Mouse (Mus musculus): ENCODE results near the gene Ppard. TPM values are rescaled to one million over a fixed set of nuclear protein-coding genes. Genes with fewer than 3 reads are reported as not detected.

Gene Ppard
- total RNA-seq, 2 experiments from 2014 or later: 17.4 to 19.0 TPM

DNA sequence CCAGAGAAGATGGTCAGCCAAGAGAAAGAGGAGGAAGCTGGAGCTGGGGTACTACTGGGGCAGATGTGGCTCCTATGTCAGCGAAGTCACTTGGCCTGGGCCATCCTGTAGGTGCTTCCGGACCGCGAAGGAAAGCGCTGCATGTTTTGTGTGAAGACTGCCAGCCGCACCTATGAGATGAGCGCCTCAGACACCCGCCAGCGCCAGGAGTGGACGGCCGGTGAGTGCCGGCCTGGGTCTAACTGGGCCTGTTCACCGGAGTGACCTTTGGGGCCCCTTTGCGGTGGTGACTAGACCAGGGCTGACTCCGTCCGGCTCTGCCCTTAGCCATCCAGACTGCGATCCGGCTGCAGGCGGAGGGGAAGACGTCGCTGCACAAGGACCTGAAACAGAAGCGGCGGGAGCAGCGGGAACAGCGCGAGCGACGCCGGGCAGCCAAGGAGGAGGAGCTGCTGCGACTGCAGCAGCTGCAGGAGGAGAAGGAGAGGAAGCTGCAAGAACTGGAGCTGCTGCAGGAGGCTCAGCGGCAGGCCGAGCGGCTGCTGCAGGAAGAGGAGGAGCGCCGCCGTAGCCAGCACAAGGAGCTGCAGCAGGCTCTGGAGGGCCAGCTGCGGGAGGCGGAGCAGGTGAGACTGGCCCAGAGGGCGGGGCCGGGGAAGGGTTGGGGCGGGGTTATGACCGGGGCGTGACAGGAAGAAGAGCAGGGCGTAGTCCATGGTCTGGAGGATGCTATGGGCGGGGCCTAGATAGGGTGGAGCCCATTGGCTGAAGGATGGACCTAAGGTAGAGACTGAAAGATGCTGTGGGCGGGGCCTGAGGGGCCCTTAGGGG, 8.7 kb upstream of the Ppard start:
- intact Hi-C loops (cut with DNase I): no loop called here
- DNase-seq: peak; percentile 95

- DNase-seq: no peak
- intact Hi-C loops (cut with DNase I): loop anchor here (5.0 kb wide), 1 partner anchor 83 kb away; no protein-coding TSS in a partner anchor
Measured at GRCm38 (mm10) chr17:28224615-28225014, 7.9 kb upstream of the Ppard start.

- DNase-seq: peak; percentile 94
- intact Hi-C loops (cut with DNase I): loop anchor here (5.0 kb wide), 1 partner anchor 81 kb away; no protein-coding TSS in a partner anchor
Measured at GRCm38 (mm10) chr17:28226014-28226413, 6.5 kb upstream of the Ppard start.

DNA sequence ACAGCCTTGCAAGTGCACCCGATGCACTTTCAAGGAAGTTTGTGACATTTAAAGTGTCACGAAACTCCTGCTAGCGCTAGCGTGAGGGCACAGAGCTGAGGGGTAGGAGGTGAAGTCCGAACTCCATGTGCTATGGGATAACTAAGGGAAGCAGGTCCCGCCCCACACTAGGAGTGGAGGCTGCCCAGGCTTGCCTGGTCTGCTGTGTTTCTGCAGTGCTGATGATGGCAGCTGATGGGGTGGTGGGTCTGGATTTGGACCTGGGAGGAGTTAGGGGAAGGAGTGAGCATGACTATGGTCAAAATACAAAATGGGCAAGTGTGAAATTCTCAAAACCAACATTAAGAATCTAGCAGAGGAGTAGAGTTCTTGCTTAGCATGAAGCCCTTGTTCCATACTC, 2.0 kb upstream of the Ppard start:
- DNase-seq: no peak
- intact Hi-C loops (cut with DNase I): loop anchor here (10.0 kb wide), 1 partner anchor 294 kb away; no protein-coding TSS in a partner anchor

GRCm38 (mm10) chr17:28231026-28231736, 1.3 kb upstream of the Ppard start:
- intact Hi-C loops (cut with DNase I): loop anchor here (10.0 kb wide), 1 partner anchor 294 kb away; no protein-coding TSS in a partner anchor
- no peak for DNase-seq

DNA sequence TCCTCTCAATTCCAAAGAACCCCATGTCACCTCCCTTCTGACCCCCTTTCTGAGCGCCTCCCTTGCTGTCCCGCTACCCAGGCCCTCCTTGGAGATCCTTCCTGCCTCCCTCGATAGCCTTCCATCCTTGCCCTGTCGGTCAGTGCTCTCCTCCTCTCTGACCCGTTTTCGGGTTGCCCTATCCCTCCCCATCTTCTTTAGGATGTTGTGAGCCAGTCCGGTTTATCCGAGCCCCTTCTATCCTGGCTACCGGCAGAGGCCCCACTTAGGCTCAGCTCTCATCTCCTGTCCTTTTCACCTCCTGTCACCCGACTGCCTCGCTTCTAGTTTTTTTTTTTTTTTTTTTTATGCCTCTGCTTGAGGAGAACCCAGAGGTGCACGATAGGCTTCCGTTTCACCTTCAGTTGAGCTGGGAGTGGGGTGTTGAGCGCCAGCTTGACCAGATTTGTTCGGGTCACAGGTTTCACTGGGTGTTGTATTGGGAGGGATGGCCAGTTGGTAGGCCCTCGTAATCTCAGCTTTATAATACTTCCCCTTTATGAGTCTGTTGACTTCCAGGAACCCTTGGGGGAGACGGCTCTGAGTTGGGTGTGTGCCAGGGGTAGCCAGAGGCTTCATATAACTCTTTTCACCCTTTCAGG, 711 bp downstream of the Ppard start:
- DNase-seq: peak; percentile 35
- intact Hi-C loops (cut with DNase I): loop anchor here (10.0 kb wide), 1 partner anchor 292 kb away; no protein-coding TSS in a partner anchor

DNA sequence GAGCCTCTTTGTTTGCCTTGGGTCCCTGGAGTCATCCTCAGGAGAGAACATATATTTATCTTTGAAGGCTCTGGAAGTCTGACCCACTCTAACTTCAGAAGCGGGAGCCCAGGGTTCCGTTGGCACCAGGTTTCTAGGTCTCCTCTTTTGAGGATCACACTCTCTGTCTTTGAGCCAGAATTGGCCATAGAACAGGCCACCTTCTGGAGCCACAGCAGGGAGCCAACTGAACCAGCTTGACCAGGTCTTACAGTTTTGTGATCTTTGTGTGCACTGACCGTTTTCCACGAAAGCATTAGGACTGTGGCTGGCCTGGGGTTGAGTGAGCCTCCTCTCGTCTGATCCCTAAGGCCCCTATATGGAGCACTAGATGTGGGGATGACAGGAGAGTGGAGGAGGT, 2.1 kb downstream of the Ppard start:
- intact Hi-C loops (cut with DNase I): loop anchor here (10.0 kb wide), 1 partner anchor 290 kb away; no protein-coding TSS in a partner anchor
- DNase-seq: no peak

DNA sequence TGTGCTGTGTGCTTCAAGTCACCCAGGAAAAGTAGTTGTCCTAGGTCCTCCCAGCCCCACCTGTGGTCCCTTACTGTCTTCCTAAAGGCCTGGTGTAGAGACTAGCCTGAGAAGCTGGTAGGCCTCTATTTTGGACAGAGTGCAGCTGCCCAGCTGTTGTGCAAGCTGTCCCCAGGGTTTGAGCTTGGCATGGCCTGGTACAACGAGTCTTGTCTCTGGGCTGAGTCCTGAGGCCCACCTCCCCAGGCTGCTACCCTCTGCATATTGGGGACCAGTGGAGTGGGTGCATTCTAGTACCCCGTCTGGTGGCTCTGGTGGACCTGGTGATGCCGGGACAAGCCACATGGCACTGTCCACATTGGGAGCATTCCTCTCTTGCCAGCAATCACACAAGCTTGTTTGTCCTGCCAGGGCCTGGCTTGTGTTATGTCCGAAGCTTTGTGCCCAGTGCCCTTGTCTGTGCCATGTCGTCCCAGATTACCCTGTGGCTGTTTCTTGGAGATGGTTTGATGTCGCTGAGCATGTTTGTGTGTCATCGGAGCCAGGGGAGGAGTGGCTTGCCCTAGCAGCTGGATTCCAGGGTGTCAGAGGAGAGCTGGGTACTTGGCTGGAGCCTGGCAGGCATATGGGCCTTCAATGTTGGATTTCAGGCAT, 3.6 kb downstream of the Ppard start:
- DNase-seq: peak; percentile 39
- intact Hi-C loops (cut with DNase I): loop anchor here (10.0 kb wide), 1 partner anchor 289 kb away; no protein-coding TSS in a partner anchor

- intact Hi-C loops (cut with DNase I): loop anchor here (10.0 kb wide), 1 partner anchor 288 kb away; no protein-coding TSS in a partner anchor
- no peak for DNase-seq
Measured at GRCm38 (mm10) chr17:28236636-28237015, 4.1 kb downstream of the Ppard start.

GRCm38 (mm10) chr17:28237362-28237761, 4.9 kb downstream of the Ppard start:
- intact Hi-C loops (cut with DNase I): loop anchor here (10.0 kb wide), 1 partner anchor 287 kb away; no protein-coding TSS in a partner anchor
- no peak for DNase-seq

DNA sequence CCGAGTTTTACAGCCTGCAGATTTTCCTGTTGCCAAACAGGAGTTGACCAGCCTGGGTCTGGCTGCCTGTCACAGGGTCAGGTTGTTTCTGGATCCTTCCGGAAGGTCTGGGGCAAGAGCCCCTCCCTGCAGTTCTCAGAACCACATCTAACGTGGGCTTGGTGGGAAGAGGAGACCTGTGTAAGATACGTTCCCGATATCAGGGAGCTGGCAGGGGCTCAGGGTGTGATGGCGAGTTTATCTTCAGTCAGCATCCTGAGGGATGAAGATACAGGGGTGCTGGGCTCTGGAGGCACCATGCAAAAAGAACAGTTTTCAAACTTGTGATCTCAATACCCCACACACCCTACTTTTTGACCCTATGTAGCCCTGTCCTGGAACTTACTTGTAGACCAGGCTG, 5.4 kb downstream of the Ppard start:
- DNase-seq: no peak
- intact Hi-C loops (cut with DNase I): loop anchor here (10.0 kb wide), 1 partner anchor 287 kb away; no protein-coding TSS in a partner anchor

DNA sequence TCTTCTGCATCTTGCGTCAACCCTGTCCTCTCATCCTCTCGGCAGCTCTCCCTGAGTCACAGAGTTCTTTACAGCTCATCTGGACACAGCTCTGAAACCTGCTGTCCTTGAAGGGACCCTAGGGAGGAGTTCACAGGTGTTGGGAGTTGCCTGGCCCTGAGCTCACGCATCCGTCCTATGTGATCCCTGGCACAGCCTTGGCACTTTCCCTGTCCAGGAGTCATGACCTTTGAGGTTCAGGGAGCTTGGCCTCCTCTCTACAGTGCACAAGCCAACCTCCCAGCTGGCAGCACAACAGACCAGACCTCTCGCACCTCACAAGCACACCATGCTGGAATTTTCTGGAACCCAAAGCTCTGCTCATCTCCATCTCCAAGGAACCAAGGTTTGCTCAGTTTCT, 8.3 kb downstream of the Ppard start:
- intact Hi-C loops (cut with DNase I): no loop called here
- no peak for DNase-seq

GRCm38 (mm10) chr17:28242296-28242695, 9.8 kb downstream of the Ppard start:
- intact Hi-C loops (cut with DNase I): no loop called here
- no peak for DNase-seq

- intact Hi-C loops (cut with DNase I): no loop called here
- no peak for DNase-seq
Measured at GRCm38 (mm10) chr17:28244214-28244613, 11.7 kb downstream of the Ppard start.

GRCm38 (mm10) chr17:28244714-28245113, 12.2 kb downstream of the Ppard start:
- DNase-seq: peak; percentile 74
- intact Hi-C loops (cut with DNase I): no loop called here

DNA sequence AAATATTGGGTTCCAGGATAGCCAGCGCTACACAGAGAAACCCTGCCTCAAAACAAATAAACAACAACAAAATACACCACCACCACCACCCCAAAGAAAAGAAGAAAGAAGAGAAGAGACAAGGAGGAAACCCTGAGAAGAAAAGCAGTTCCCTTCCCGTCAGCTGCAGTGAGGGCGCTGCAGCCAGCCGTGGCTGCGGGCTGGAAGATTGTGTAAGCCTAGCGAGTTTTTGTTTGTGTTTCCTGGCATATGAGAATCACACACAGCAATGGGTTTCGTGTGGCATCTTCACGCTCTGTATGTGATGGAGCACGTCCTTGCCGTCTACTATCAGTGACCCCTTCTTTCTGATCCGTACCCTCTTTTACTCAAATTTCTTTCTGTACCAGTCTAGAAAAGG, 14.1 kb downstream of the Ppard start:
- DNase-seq: no peak

GRCm38 (mm10) chr17:28247613-28248012, 15.1 kb downstream of the Ppard start:
- no peak for DNase-seq
- intact Hi-C loops (cut with DNase I): no loop called here

More for the DNA sequence above, 14.1 kb downstream of the Ppard start:
- intact Hi-C loops (cut with DNase I): no loop called here

DNA sequence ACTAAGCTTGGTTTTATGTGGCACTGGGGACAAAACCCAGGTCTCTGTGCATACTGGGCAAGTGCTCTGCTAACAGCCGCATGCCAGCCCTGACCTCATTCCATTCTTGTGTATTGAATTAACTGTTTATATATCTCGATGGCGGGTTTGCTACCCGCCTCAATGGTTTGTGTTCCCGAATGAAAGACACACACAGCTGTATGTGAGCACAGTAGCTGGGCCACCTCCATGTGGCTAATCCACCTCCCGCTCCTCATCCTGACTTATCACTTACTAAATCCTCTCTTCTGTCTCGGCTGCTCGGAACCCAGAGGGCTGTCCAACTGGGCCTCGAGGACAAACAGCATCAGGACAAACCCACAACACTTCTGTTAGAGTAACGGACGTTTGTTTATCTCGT, 16.6 kb downstream of the Ppard start:
- DNase-seq: no peak
- intact Hi-C loops (cut with DNase I): no loop called here

- intact Hi-C loops (cut with DNase I): no loop called here
- DNase-seq: no peak
Measured at GRCm38 (mm10) chr17:28251579-28252280, 19.2 kb downstream of the Ppard start.

GRCm38 (mm10) chr17:28252281-28252648, 19.8 kb downstream of the Ppard start:
- intact Hi-C loops (cut with DNase I): no loop called here
- DNase-seq: no peak

Measured in left cerebral cortex, postnatal 4 days (tissue).